Mouse (Mus musculus): ENCODE measurements at regions not wholly inside any gene's neighbourhood (a gene's known extent, or its start where the extent isn't known, plus 50 kb on each side); places are given as distances from the start of the nearest gene placed in this dataset.
"Not testable (repeated sequence)": the region's sequence is repeated elsewhere in the genome, so short reads cannot be mapped to it uniquely, and the experiment has no call there.

DNA sequence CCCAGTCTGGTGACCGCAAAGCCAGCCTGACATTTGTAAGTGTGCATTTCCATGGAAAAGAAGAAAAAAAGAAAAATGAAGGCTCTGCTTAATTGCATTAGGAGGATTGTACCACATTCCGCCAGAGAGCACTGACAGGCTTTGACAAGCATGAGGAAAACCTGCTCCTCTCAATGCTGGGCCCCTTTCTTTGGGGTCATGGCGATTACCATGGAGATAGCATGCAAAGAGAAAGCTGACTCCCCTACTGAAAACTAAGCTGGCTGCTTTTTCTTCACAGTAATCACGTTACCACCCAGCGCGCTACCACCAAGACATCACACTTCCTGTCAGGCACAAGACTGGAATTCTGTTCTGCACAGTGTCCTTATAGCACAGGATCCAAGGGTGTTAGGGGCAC, 502.2 kb downstream of the Bnc2 start:
- H3K9me3 ChIP-seq (replicated peaks; ENCODE audit: control insufficient read depth, low read length): no peaks in the 10 kb centered on the region
- 9% methylated on average over 6 of the region's 6 CpGs for WGBS
- DNase-seq (ENCODE audit: low spot score) (peak; percentile 84), ATAC-seq (replicated peaks; ENCODE audit: insufficient number of reproducible peaks, low FRiP score, low TSS enrichment, low read depth) (peak; percentile 80)
- no peak overlapping the region for H3K4me3 ChIP-seq (ENCODE audit: low read depth, low read length)
- H3K4me1 ChIP-seq (ENCODE audit: control insufficient read depth, insufficient read depth, low read length): no peaks in the 10 kb centered on the region
- no peak overlapping the region for H3K4me2 ChIP-seq (ENCODE audit: low read depth, low read length)
- H3K27ac ChIP-seq (replicated peaks; ENCODE audit: low read depth, low read length): no peak overlapping the region; the same call in 1 of the 2 replicates
- no peaks in the 10 kb centered on the region for H3K36me3 ChIP-seq (replicated peaks; ENCODE audit: control insufficient read depth, insufficient read depth, low read depth, low read length)
- no peaks in the 10 kb centered on the region for H3K27me3 ChIP-seq (ENCODE audit: control insufficient read depth, insufficient read depth, low read length)
- no peak overlapping the region for H3K9ac ChIP-seq (replicated peaks; ENCODE audit: low read length)

DNA sequence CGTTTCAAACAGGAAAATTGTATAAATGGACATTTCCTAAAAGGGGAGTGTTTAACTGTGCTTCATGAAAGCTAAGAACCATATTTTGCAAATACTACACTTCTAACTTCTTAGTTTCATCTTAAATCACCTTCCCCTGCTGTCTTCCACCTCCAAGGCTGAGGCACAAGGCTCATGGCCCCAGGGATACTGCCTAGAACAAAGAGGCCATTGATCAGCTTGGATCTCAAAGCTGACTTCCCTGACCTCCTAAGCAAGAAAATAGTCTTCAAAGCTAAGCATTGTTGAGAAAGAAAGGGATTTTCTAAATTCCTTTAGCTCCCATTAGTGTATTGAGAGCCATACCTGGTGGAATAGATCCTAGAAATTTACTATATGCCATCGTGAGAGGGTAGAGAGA, 501.6 kb downstream of the Bnc2 start:
- Histone ChIP-seq H3K4me2 (ENCODE audit: low read depth, low read length) (no peak overlapping the region), H3K27me3 (ENCODE audit: control insufficient read depth, insufficient read depth, low read length) (no peaks in the 10 kb centered on the region), H3K9me3 (replicated peaks; ENCODE audit: control insufficient read depth, low read length) (no peaks in the 10 kb centered on the region), H3K4me3 (ENCODE audit: low read depth, low read length) (no peak overlapping the region), H3K36me3 (replicated peaks; ENCODE audit: control insufficient read depth, insufficient read depth, low read depth, low read length) (no peaks in the 10 kb centered on the region), H3K27ac (replicated peaks; ENCODE audit: low read depth, low read length) (no peak overlapping the region), H3K9ac (replicated peaks; ENCODE audit: low read length) (no peak overlapping the region), H3K4me1 (ENCODE audit: control insufficient read depth, insufficient read depth, low read length) (no peaks in the 10 kb centered on the region)
- no peak for ATAC-seq (replicated peaks; ENCODE audit: insufficient number of reproducible peaks, low FRiP score, low TSS enrichment, low read depth)
- peak; percentile 57 for DNase-seq (ENCODE audit: low spot score)
- WGBS: 26% methylated on average over 2 of the region's 2 CpGs

DNA sequence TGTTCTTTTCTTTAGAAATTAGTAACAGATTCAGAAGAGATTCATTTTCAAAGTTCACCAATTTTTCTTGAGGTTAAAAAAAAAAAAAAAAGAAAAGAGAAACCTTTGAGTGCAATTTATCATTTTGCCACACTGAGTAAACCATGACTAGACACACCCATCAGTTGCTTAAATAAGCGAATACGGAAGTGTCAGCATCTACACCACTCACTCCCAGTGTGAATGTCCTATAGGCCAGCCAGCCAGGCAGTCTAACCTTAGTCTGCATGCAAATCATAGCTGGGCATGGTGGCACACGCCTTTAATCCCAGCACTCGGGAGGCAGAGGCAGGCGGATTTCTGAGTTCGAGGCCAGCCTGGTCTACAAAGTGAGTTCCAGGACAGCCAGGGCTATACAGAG, 498.6 kb downstream of the Bnc2 start:
- not testable (repeated sequence) for DNase-seq (ENCODE audit: low spot score); H3K4me1 ChIP-seq (ENCODE audit: control insufficient read depth, insufficient read depth, low read length); H3K4me2 ChIP-seq (ENCODE audit: low read depth, low read length); H3K9ac ChIP-seq (replicated peaks; ENCODE audit: low read length); H3K27ac ChIP-seq (replicated peaks; ENCODE audit: low read depth, low read length); H3K27me3 ChIP-seq (ENCODE audit: control insufficient read depth, insufficient read depth, low read length); H3K9me3 ChIP-seq (replicated peaks; ENCODE audit: control insufficient read depth, low read length); H3K4me3 ChIP-seq (ENCODE audit: low read depth, low read length); ATAC-seq (replicated peaks; ENCODE audit: insufficient number of reproducible peaks, low FRiP score, low TSS enrichment, low read depth); H3K36me3 ChIP-seq (replicated peaks; ENCODE audit: control insufficient read depth, insufficient read depth, low read depth, low read length)
- 96% methylated on average over 6 of the region's 6 CpGs for WGBS

DNA sequence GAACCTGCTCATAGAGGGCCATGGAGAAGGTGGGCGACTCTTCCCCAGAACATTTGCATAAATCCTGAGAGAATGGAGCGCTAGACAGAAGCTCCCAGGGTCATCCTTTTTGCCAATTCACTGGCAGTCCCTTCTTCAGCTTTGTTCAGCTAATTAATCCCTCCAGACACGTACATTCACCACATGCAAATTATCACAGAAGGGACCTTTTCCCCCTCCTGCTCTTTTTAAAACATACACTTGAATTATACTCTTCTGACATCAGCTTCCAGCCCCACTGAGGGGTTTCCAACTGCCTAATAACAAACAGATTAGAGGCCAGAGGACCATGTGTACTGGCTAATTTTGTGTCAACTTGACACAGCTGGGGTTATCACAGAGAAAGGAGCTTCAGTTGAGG, 497.2 kb downstream of the Bnc2 start:
- H3K9ac ChIP-seq (replicated peaks; ENCODE audit: low read length): no peak overlapping the region
- no peak overlapping the region for H3K27ac ChIP-seq (replicated peaks; ENCODE audit: low read depth, low read length)
- no peaks in the 10 kb centered on the region for H3K36me3 ChIP-seq (replicated peaks; ENCODE audit: control insufficient read depth, insufficient read depth, low read depth, low read length)
- H3K4me3 ChIP-seq (ENCODE audit: low read depth, low read length): no peak overlapping the region
- ATAC-seq (replicated peaks; ENCODE audit: insufficient number of reproducible peaks, low FRiP score, low TSS enrichment, low read depth) (no peak), DNase-seq (ENCODE audit: low spot score) (no peak)
- 44% methylated on average over 3 of the region's 3 CpGs for WGBS
- H3K9me3 ChIP-seq (replicated peaks; ENCODE audit: control insufficient read depth, low read length): no peaks in the 10 kb centered on the region
- no peak overlapping the region for H3K4me2 ChIP-seq (ENCODE audit: low read depth, low read length)
- no peaks in the 10 kb centered on the region for H3K4me1 ChIP-seq (ENCODE audit: control insufficient read depth, insufficient read depth, low read length)
- H3K27me3 ChIP-seq (ENCODE audit: control insufficient read depth, insufficient read depth, low read length): no peaks in the 10 kb centered on the region

DNA sequence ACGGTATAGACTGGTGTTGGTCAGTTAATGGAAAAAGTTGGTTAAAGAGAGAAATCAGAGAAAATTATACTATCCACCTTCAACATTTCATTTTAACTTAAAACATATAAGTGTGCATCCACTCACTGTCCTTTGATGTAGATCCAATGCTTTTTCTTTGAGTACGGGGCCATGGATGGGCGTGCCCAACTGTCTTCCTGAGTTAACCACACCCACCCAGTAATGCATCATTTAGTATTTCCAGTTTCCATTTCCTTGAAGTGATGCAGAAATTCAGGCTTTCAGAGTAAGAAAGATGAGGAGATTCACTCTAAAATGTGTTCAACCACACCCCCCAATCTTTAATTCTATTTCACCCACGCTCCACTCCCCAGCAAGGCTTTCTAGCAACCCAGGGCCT, 490.6 kb downstream of the Bnc2 start:
- no peak overlapping the region for H3K4me3 ChIP-seq (ENCODE audit: low read depth, low read length)
- no peak overlapping the region for H3K9ac ChIP-seq (replicated peaks; ENCODE audit: low read length)

DNA sequence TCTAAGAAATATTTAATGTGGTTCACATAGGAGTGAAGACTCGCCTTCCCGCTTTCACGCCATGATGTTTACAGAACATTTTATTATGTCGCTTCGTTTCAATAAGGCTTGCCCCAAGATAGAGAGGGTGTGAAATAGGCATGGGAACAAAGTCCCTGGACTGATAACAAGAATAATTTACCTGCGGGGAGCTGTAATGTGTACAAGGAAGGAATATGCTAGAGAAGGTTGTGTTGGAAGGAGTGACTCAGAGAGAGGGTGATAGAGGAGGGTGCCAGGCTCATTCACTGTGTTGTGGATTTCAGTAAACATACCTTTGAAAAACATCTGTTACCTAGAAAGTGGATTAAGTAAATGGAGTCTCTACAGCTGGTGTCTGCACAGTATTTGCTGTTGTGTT, 490.2 kb downstream of the Bnc2 start:
- Histone ChIP-seq H3K4me1 (ENCODE audit: control insufficient read depth, insufficient read depth, low read length) (no peaks in the 10 kb centered on the region; the same call in 1 of the 2 replicates), H3K4me3 (ENCODE audit: low read depth, low read length) (no peak overlapping the region), H3K9ac (replicated peaks; ENCODE audit: low read length) (no peak overlapping the region), H3K9me3 (replicated peaks; ENCODE audit: control insufficient read depth, low read length) (no peaks in the 10 kb centered on the region), H3K4me2 (ENCODE audit: low read depth, low read length) (no peak overlapping the region), H3K36me3 (replicated peaks; ENCODE audit: control insufficient read depth, insufficient read depth, low read depth, low read length) (no peaks in the 10 kb centered on the region), H3K27me3 (ENCODE audit: control insufficient read depth, insufficient read depth, low read length) (no peaks in the 10 kb centered on the region), H3K27ac (replicated peaks; ENCODE audit: low read depth, low read length) (no peak overlapping the region)
- 94% methylated on average over 6 of the region's 6 CpGs for WGBS
- no peak for DNase-seq (ENCODE audit: low spot score)
- no peak for ATAC-seq (replicated peaks; ENCODE audit: insufficient number of reproducible peaks, low FRiP score, low TSS enrichment, low read depth)

More for the DNA sequence above, 490.6 kb downstream of the Bnc2 start:
- no peak for DNase-seq (ENCODE audit: low spot score)
- Histone ChIP-seq H3K4me1 (ENCODE audit: control insufficient read depth, insufficient read depth, low read length) (no peaks in the 10 kb centered on the region; the same call in 1 of the 2 replicates), H3K9me3 (replicated peaks; ENCODE audit: control insufficient read depth, low read length) (no peaks in the 10 kb centered on the region), H3K4me2 (ENCODE audit: low read depth, low read length) (no peak overlapping the region), H3K27ac (replicated peaks; ENCODE audit: low read depth, low read length) (no peak overlapping the region), H3K27me3 (ENCODE audit: control insufficient read depth, insufficient read depth, low read length) (no peaks in the 10 kb centered on the region), H3K36me3 (replicated peaks; ENCODE audit: control insufficient read depth, insufficient read depth, low read depth, low read length) (no peaks in the 10 kb centered on the region)
- ATAC-seq (replicated peaks; ENCODE audit: insufficient number of reproducible peaks, low FRiP score, low TSS enrichment, low read depth): no peak
- 91% methylated on average over 4 of the region's 4 CpGs for WGBS

DNA sequence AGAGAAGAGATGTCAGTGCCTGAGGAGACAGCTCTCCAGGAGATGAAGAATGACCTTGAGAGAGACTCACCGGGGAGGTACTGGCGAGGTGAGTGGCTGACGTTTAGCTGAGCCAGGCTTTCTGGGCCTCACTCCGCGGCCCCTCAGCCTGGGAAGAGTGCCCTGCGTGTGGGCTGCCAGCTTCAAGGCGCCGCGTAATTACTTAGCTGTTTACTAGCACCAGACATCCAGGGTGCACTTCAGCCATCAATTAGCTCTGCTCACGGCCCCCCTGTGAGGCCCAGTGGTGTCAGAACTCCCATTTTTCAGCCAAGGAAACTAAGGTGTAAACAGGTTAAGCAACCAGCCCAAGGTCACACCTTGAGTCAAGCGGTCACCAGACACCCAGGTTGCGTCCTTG, 485.8 kb downstream of the Bnc2 start:
- no peaks in the 10 kb centered on the region for H3K9me3 ChIP-seq (replicated peaks; ENCODE audit: control insufficient read depth, low read length)
- H3K36me3 ChIP-seq (replicated peaks; ENCODE audit: control insufficient read depth, insufficient read depth, low read depth, low read length): no peaks in the 10 kb centered on the region
- H3K4me2 ChIP-seq (ENCODE audit: low read depth, low read length): no peak overlapping the region
- H3K4me3 ChIP-seq (ENCODE audit: low read depth, low read length): no peak overlapping the region
- H3K4me1 ChIP-seq (ENCODE audit: control insufficient read depth, insufficient read depth, low read length): no peaks in the 10 kb centered on the region; the same call in 1 of the 2 replicates
- no peaks in the 10 kb centered on the region for H3K27me3 ChIP-seq (ENCODE audit: control insufficient read depth, insufficient read depth, low read length)
- WGBS: 70% methylated on average over 12 of the region's 12 CpGs
- no peak overlapping the region for H3K9ac ChIP-seq (replicated peaks; ENCODE audit: low read length)
- no peak overlapping the region for H3K27ac ChIP-seq (replicated peaks; ENCODE audit: low read depth, low read length)
- ATAC-seq (replicated peaks; ENCODE audit: insufficient number of reproducible peaks, low FRiP score, low TSS enrichment, low read depth) (no peak), DNase-seq (ENCODE audit: low spot score) (no peak)

DNA sequence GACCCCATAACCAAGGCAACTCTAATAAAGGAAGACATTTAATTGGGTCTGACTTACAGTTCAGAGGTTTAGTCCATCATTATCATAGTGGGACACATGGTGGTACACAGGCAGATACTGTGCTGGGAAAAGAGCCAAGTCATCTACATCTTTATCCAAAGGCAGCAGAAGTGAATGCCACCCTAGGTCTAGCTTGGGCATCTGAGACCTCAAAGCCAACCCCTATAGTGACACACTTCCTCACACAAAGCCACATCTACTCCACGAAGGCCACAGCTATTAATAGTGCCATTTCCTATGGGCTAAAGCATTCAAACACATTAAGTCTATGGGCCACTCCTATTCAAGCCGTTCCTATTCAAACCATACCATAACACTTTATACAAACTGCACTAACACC, 483.8 kb downstream of the Bnc2 start:
- DNase-seq (ENCODE audit: low spot score) (no peak), ATAC-seq (replicated peaks; ENCODE audit: insufficient number of reproducible peaks, low FRiP score, low TSS enrichment, low read depth) (no peak)
- H3K4me1 ChIP-seq (ENCODE audit: control insufficient read depth, insufficient read depth, low read length): no peaks in the 10 kb centered on the region; the same call in 1 of the 2 replicates
- H3K4me3 ChIP-seq (ENCODE audit: low read depth, low read length): no peak overlapping the region
- no peak overlapping the region for H3K27ac ChIP-seq (replicated peaks; ENCODE audit: low read depth, low read length)
- no peak overlapping the region for H3K9ac ChIP-seq (replicated peaks; ENCODE audit: low read length)
- H3K4me2 ChIP-seq (ENCODE audit: low read depth, low read length): no peak overlapping the region
- H3K27me3 ChIP-seq (ENCODE audit: control insufficient read depth, insufficient read depth, low read length): no peaks in the 10 kb centered on the region
- WGBS: 94% methylated on average over 2 of the region's 2 CpGs
- H3K36me3 ChIP-seq (replicated peaks; ENCODE audit: control insufficient read depth, insufficient read depth, low read depth, low read length): no peaks in the 10 kb centered on the region
- no peaks in the 10 kb centered on the region for H3K9me3 ChIP-seq (replicated peaks; ENCODE audit: control insufficient read depth, low read length)
